Mouse (Mus musculus) layer of hippocampus, postnatal 25 days (tissue): ENCODE data around the gene Crygn. TPM values are rescaled to one million over a fixed set of nuclear protein-coding genes. Genes with fewer than 3 reads are reported as not detected.
"Not testable (repeated sequence)": the region's sequence is repeated elsewhere in the genome, so short reads cannot be mapped to it uniquely, and the experiment has no call there.

Source experiments
- DNase-seq, 2 experiments: peaks; one replicate each; pipeline ENCODE4 v3.0.0; 2022; ENCODE audit warnings: mixed read lengths in 2 of 2, low spot score in 1 of 2; ENCODE audit errors: extremely low spot score in 1 of 2
- total RNA-seq, 2 experiments: library from RNA; stranded (reverse); gene quantifications; 2 replicates each; pipeline ENCODE4 v1.2.3; 2021

The Crygn gene
- 1 to 10 TPM in 1 of 2 experiments, not detected in 1; 1.4 TPM for total RNA-seq

DNA sequence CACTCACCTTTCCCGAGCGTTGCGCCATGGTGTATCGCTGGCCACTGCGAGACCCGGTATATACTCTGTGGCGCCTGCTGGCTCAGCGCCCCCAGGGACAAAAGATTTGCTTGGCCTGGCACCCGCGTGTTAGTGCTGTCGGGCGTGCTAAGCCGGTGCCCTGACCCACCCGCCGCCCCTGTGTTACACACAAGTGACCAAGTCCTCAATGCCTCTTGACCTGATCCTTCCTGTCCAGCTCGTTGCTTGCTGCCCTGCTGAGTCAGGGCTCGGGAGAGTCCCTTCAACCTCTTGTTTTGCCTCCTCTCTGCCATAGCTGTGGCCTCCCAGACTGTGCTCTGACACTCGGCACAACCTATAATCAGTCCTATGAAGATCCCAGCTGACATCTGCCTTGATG is at the start of gene Crygn:
Gene Crygn, minus strand, starts transcription at position 193 of the 400 bp plus-strand sequence.
- DNase-seq: no peak

- DNase-seq: no peak
These were observed 47.4 kb upstream of the Crygn start for GRCm38 (mm10) chr5:24805222-24805621.

GRCm38 (mm10) chr5:24804661-24805060 is 46.9 kb upstream of the Crygn start:
- DNase-seq: no peak

- DNase-seq: peak in 1 of 2 experiments; percentile 3
These were observed 44.2 kb upstream of the Crygn start for GRCm38 (mm10) chr5:24801841-24802624.

DNA sequence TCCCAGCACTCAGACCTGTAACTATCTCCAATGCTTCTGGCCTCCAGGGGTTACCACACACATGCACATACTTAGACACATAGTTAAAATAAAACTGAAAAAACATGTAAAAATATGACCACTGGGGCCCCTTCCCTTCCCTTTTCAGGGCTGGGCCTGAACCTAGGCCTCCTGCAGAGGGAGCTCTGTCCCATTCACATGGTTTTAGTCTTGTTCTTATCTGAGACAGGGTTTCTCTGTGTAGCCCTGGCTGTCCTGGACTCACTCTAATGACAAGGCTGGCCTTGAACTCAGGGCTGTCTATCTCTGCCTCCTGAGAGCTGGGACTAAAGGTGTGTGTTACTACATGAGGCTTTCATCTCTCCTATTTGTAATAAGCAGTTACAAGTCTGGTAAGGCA is 42.6 kb upstream of the Crygn start:
- DNase-seq: peak in 1 of 2 experiments; percentile 7

GRCm38 (mm10) chr5:24798639-24799038 is 40.8 kb upstream of the Crygn start:
- DNase-seq: peak in 1 of 2 experiments; percentile 7

DNA sequence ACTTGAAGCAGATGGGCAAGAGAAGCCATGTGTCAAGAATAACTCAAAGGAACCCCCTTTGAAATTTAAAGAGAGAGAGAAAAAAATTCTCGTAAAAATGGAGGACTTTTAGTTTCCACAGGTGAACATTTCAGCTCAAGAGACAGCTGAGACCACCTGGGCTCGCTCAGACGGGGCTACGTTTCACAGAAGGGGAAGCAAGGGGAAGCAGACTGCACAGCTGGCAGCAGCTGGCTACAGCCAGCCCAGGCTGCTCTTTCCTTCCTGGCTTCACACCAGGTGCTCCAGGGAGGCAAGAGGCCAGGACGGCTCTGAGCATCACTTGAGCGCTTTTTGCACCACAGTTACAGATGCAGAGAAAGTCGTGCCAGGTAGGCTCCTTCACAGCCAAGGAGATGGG is 40.0 kb upstream of the Crygn start:
- peak in 1 of 2 experiments; percentile 5 for DNase-seq

DNA sequence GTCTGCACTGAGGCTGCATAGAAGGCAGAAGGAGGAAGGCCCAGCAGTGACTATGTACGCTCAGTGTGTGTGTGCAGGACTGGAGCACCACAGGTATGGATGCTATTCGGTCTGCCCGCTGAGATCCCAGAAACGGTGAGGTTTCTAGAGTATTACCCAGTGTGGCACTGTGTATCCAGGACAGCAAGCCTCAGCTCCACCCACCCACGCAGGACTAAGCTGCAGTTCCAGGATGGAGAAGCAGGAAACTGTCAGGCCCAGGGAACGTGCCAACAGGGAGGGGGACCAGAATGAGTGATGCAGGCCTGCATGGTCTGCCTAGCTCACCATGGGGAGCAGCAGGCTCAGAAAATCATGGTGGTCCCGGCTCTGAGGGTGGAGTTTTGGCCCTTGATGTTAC is 35.2 kb upstream of the Crygn start:
- DNase-seq: peak in 1 of 2 experiments; percentile 5

DNA sequence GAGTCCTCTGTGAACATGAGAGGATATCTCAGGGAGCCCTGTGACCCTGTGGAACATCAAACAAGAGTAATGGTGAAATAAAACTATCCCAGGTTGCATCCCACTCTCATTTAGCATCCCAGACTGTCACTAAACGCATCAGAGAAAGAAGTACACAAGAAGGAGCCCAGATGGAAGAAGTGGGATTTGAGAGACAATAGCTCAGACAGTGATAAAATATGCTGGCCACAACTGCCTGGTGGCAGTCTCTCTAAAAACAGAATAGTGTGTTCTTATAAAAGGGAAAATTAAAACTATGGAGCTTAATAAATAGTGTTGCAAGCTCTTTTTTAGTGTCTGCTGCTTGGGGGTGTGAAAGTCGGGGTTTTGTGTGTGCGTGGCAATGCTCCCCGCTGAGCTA is 25.1 kb upstream of the Crygn start:
- no peak for DNase-seq

DNA sequence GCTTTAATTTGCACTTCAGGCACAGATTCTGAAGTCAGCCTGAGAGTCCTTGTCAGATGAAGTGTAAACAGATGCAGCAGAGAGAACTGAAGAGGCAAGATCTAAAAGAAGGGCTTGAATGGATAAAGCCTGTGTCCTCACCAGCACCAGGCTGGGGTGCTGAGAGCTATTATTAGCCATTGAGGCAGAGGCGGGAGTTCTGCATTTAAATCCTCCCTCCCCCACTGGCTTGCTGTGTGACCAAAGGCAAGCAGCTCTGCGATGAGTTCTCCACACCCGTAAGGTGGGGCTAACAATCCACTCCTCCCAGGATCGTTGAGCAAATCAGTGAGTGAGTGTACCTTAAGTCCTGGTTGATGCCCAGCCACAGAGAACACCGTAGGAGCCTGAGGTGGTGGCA is 23.2 kb upstream of the Crygn start:
- DNase-seq: no peak

DNA sequence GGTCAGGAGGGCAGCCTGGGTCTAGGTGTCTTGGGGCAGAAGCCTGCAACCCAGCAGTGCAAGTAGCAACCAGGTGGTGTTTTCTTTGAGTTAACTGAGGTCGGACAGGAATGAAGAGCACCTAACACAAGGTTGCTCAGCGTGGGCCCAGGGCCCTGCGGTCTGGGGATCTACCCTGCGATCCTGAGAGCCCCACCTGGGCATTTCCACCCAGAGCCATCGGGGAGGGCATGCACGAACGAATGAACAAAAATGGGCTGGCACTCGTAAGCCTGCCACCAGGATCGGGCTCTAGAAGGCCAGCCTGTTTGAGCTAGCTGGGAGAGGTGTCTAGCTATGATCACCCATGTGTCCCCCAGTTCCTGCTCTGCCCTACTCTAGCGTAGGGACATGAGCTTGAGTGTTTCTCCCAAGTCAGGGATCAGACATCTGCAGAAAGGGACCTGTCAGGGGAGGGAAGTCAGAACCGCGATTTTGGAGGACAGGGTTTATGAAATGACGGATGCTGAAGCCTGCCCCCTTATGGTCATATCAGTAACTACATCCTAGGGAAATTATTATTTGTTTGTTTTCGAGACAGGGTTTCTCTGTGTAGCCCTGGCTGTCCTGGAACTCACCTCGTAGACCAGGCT is 22.2 kb upstream of the Crygn start:
- DNase-seq: no peak

DNA sequence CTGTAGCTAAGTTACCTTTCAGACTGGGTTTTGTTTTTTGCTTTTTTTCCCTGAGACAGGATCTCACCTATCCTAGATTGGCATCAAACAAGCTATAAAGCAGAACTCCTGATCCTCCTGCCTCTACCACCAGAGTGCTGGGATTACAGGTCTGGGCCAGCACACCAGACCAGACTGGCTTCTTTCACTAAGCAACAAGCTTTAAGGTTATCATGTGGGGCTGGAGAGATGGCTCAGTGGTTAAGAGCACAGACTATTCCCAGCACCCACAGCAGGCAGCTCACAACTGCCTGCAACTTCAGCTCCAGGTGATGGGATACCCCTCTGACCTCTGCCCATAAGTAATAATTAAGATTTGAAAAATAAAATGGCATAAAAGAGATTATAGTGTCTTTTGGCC is 21.5 kb upstream of the Crygn start:
- DNase-seq: no peak

GRCm38 (mm10) chr5:24778843-24779140 is 21.0 kb upstream of the Crygn start:
- DNase-seq: no peak

DNA sequence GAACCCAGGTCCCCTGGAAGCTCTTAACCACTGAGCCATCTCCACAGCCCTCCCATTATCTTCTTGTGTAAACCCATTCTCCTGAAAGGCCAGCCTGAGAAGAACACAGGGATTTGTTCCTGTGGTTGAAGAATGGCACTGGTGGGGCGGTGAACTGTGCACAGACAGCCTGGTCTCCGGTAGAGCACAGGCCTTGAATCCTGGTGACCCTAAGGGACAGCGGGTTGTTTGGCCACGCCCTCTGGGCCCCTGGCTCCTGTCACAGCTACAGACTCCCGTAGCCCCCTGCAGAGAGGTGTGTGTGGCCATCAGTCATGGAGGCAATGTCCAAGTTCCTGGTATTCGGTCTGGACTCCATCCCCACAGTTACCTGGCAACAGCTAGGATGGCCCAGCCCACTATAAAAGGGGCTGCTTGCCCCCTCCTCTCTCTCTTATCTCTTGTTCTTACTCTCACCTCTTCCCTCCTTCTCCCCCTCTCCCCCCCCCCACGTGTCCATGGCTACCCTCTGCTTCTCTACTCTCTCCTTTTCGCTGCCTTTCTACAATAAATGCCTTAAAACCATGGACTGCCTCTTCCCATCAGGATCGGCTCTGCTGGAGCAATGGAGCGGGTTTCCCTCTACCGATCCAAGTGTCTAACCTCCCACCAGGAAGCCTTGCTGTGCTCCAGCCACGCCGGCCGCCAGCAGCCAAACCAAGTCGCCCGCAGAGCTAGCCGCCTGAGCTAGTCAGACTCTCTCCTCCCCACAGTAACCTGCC is 20.5 kb upstream of the Crygn start:
- DNase-seq: no peak

DNA sequence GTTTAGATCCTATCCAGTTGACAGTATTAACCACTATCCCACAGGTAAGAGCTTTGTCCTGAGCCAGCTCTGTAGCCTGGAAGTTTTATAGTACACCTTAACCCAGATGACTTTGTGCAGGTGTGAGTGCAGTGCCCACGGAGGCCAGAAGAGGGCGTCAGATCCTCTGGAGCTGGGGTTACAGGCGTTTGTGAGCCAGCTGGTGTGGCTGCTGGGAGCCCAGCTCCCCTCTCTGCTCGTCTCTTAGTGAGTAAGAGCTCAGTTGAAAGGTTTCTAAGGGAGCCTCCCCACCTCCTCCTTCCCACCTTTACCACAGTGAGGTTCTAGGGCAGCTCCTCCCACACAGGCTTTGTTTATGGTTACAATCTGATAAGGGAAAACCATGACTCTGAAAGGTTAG is 18.9 kb upstream of the Crygn start:
- no peak for DNase-seq

GRCm38 (mm10) chr5:24774549-24774948 is 16.7 kb upstream of the Crygn start:
- DNase-seq: not testable (repeated sequence)

- DNase-seq: no peak
These were observed 877 bp downstream of the Crygn start for GRCm38 (mm10) chr5:24756931-24757330.

GRCm38 (mm10) chr5:24752175-24752498 is 5.7 kb downstream of the Crygn start:
- DNase-seq: no peak

GRCm38 (mm10) chr5:24751305-24752174 is 6.3 kb downstream of the Crygn start:
- DNase-seq: no peak
